Mouse (Mus musculus): Measurements from ENCODE around the gene Ncoa1.
"Not testable (repeated sequence)": the region's sequence is repeated elsewhere in the genome, so short reads cannot be mapped to it uniquely, and the experiment has no call there.

Ncoa1 gene

DNA sequence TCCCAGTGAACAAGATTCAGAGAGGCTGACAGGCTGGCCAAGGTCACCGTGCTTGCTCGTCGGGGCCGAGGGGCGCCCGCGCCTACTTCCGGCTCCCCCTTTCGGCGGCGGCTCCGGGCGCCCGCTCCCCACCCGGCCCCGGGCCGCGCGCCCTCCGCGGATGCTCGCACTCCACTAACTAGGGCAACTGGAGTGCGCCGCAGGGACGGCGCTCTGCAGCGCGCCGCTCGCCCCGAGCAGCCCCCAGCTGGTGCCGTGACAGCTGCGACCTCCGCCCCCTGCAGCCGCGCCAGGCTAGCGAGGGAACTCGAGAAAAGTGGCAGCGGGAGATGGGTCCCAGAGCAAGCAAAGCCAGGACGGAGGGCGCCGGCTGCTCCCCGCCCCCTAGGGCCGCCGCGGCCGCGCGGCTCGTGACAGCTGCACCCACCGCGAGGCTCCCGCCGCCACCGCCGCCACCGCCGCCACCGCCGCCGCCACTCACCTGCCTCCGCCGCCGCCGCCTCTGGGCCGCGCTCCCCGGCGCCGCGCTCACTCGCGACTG is 621 bp downstream of the Ncoa1 start:
- in situ Hi-C loops (cut with MboI, MseI): no loop called here

DNA sequence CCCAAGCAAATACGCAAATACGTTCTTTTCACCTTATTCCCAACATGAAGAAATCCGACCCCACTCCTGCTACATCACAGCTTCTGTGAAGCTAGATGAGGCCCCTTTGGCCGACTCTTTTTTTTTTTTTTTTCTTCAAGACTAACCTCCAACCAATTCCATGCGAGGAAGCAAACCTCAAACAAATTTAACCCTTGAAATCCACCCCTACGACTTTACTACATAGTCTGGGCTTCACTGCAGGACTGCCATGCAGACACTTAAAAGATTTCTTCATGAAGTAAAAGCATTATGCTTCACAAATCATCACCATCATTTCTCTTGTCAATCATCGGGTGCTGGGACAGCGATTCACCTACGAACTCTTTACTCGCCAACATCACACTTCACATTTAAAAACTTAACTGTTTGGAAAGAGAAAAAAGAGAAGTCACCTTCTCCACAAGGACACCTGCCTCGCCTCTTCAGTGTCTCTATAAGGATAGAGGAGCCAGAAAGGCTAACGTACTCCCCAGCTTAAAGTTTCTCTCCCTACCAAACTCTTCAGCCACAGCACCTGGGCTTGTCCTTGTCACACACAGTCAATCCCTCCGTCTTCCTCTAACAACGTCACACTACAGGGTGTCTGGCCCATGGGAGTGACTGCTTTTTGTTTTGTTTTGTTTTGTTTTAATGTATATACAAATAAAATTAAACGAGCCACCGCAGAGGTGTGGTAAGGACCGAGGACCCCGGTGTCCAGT is 1.6 kb downstream of the Ncoa1 start:
- in situ Hi-C loops (cut with MboI, MseI): no loop called here

DNA sequence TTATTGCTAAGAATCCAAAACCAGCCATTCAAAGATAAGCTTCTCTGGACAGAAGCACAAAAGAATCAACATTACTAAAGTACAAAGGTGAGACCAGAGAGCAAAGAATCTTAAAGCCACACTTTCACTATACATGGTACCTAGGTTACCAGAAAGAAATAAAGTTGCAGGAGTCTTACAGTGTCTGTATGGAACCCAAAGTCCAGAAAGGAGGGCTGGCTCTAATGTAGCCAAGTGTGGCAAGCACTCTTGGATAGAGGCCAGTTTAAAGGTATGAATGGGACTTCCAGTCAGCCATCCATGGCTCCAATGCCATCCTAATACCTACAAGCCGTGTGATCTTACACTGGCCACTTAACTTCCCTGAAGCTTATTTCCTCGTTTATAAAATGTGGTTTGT is 7.9 kb downstream of the Ncoa1 start:
- in situ Hi-C loops (cut with MboI, MseI): no loop called here

DNA sequence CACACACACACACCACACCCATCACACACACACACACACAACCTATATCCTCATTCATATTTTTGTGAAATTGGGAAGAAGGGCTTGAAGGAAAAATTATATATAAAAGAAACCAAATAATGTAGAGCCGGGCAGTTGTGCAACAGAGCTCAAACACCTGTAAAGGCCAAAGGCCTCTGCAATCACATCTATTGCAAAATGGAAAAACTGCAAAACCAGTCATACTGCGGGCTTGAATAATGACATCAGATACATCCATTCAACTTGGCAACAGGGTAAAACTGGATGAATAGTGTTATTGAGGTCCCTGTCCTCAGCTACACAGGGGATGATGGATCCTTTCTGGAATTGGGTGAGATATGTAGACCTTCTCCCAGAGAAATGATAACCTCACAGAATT is 13.3 kb downstream of the Ncoa1 start:
- in situ Hi-C loops (cut with MboI, MseI): no loop called here

DNA sequence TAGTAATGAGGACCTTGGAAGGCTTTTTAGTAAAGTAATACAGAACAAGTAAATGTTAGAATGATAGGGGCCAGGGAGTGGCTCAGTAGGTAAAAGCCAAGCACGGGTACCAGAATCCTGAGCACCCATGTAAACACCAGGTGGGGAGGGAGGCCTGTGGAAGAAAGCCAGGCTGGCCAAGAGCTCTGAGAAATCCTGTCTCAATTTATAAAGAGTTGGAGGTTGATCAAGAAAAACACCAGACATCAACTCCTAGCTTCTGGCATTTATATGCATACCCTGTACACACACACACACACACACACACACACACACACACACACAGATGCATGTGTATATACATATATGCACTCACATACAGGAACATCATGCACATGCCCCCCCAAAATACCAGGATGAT is 14.6 kb downstream of the Ncoa1 start:
- in situ Hi-C loops (cut with MboI, MseI): no loop called here

DNA sequence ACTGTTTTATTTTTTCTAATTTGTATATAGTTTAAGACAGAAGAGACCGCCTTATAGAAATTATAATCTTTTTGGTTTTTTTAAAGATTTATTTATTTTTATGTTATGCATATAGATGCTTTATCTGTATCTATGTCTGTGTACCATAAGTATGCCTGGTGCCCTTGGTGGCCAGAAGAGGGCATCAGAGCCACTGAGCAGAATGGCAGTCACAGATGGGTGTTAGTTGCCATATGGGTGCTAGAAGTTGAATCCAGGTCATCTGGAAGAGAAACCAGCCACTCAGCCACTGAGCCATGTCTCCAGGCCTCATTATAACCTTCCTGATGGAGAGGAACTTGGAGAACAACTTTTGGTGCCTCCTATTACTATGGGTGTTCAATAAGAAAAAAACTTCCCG is 16.0 kb downstream of the Ncoa1 start:
- in situ Hi-C loops (cut with MboI, MseI): no loop called here

DNA sequence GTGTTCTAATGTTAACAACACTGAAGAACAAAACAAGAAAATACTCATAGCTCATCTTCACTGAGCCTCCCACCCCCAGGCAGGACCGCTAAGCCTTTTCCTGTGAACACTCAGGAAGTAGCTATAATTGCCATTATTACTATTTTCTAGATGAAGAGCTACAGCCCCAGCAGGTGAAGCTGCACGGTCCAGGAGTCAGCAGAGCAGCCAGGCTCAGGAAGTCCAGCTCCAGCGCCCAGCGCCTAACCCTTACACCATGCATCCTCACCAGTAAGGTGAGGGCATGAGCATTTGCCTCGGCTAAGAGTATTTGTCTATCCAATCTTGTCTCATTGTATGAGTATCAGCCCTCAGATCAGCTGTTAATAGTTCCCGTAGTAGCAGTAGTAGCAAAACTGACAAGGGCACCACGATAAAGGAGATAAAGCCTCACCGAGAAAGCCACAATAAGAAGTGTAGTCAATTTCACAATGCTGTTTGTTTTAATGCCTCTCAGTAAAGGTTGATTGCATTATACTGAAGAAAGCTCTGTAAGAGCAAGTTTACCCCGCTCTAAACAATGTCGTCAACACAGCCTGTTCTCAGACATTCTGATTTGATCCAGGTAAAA is 21.9 kb downstream of the Ncoa1 start:
- in situ Hi-C loops (cut with MboI, MseI): no loop called here

DNA sequence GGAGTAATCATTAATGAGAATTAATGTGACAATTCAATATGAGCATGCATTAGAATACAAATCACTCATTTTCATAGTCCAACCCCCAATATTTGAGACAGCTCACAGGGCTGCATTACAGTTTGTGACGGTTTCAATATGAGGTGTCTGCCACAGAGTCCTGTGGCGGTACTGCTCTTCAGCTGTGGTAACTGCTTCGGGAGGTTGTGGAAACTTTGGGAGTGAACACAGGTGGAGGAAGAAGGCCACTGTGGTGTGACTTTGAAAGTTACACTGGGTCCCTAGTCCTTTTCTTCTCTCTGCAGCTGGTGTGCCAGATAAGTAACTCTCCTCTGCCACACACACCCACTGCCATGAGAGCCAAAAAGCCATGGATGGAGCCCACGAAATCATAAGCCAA is 22.7 kb downstream of the Ncoa1 start:
- in situ Hi-C loops (cut with MboI, MseI): no loop called here

DNA sequence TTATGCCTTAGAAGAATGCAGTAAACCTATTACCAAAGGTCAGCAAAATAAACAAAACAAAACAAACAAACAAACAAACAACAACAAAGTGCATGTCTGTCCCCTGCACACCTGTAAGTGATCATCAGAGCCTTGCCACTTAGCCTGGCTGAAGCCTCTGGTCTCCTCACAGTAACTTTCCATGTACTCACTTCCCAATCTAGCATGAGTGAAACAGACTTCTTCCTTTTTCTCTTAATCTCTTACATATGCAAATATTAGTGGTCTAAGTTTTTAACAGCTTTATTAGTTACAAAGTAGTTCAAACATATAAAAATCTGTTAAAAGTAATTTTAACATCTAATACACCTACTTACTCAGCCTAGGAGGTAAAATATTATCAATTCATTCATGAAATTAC is 24.7 kb downstream of the Ncoa1 start:
- in situ Hi-C loops (cut with MboI, MseI): no loop called here

DNA sequence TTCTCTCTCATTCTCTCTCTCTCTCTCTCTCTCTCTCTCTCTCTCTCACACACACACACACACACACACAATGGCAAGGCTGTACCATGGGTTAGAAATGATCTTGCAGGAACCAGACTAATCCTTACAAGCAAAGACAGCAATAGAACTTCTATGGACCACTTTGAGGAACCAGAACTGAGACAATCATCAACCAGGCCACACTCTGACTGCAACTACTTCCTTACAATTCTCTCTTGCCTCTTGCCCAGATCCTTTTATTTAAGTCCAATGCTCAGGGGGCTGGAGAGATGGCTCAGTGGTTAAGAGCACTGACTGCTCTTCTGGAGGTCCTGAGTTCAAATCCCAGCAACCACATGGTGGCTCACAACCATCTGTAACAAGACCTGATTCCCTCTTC is 26.5 kb downstream of the Ncoa1 start:
- in situ Hi-C loops (cut with MboI, MseI): not testable (repeated sequence)

DNA sequence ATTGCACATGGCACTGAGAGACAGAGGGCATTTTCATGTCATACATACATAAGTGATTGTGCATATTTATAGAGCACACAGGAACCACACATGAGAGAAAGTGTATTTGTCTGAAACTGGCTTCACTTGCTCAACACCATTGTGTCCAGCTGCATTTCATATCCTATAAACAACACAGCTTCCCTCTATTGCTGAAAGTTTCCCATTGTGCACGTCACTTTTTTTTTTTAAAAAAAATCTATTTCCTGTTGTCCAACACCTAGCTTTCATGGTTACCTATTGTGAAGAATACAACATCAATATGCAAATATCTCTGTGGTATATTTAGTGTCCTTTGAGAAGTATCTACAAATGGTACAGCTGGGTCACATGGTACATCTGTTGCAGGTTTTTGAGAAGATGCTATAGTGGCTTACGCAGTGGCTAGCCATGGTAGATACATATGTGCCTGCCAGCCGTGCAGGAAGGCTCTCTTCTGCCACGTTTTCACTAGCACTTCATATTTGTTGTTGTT is 28.8 kb downstream of the Ncoa1 start:
- in situ Hi-C loops (cut with MboI, MseI): no loop called here

DNA sequence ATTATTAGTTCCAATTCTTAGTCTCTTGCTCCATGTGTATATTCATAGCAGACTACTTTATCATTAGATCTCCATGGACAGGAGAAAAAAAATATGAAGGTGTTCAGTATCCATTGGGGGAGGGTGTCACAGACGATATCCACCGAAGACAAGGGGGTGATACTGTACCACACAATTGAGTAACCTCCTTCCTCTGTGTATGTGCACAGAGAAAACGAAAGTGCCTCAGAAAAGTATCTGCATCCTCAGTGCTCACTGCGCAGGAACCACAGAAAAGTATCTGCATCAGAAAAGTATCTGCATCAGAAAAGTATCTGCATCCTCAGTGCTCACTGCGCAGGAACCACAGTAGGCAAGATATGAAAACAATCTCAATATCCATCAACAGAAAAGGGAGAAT is 32.0 kb downstream of the Ncoa1 start:
- in situ Hi-C loops (cut with MboI, MseI): no loop called here

DNA sequence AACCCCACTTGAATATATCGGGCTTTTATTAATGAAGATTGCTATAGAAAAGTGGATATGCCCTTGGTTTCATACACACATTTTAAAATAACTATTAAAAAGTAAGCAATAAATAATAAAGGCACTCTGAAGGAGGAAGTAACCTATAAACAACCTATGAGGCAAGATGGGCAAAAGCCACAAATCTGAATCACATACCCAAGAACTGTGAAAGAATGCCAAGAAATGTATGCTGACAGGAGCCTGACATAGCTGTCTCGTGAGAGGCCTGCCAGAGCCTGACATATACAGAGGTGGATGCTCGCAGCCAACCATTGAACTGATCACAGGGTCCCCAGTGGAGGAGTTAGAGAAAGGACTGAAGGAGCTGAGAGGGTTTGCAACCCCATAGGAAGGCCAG is 35.5 kb downstream of the Ncoa1 start:
- in situ Hi-C loops (cut with MboI, MseI): no loop called here

DNA sequence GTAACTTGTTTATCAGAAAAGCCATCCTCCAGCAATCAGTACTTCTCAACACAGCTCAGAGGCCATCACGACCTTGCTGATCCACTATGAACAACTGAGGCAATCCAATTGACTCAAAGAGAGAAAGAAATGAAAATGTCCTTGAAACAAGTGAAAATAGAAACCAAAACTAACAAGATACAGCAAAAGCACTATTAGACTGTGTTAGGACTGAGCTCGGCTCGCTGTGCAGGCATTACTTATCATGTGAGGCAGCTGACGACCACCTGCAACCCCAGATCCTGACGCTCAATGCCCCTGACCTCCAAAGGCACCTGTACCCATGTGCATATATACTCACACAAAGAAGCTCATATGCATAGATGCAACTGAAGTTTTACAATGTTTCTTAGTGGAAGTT is 40.8 kb downstream of the Ncoa1 start:
- in situ Hi-C loops (cut with MboI, MseI): no loop called here

DNA sequence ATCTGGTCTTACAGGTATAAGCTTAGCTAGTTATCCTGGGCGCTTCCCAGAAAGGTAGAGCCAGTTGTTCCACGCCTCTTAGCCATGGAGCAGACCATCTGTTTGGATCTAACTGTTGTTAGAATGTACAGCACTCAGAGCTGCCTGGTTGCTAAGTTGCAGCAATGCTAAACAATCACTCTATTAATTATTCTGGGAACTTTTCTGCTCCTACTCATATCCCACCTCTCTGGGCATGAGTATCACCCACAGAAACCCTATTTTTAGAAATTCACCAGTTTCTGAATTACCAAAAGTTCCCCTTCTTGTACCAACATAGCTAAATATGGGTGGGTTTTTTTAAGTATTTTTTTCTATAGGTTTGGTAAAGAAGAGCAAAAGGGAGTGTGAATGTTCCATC is 43.4 kb downstream of the Ncoa1 start:
- in situ Hi-C loops (cut with MboI, MseI): no loop called here

DNA sequence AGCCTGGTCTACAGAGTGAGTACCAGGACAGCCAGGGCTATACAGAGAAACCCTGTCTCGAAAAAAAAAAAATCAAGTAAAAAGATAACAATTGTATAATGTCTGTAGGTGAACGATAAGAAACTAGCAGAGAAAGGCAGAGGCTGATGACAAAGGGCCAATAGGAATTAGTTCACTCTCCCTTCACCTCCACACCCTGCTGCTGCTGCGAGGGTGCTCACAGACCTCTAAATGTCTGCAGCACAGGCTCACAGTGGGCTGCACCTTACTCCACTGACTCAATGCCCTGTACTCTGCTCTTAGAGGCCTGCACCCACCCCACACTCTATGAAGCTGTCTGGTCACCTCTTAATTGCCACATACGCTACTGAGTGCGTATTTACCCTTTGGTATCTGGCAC is 45.0 kb downstream of the Ncoa1 start:
- in situ Hi-C loops (cut with MboI, MseI): no loop called here

DNA sequence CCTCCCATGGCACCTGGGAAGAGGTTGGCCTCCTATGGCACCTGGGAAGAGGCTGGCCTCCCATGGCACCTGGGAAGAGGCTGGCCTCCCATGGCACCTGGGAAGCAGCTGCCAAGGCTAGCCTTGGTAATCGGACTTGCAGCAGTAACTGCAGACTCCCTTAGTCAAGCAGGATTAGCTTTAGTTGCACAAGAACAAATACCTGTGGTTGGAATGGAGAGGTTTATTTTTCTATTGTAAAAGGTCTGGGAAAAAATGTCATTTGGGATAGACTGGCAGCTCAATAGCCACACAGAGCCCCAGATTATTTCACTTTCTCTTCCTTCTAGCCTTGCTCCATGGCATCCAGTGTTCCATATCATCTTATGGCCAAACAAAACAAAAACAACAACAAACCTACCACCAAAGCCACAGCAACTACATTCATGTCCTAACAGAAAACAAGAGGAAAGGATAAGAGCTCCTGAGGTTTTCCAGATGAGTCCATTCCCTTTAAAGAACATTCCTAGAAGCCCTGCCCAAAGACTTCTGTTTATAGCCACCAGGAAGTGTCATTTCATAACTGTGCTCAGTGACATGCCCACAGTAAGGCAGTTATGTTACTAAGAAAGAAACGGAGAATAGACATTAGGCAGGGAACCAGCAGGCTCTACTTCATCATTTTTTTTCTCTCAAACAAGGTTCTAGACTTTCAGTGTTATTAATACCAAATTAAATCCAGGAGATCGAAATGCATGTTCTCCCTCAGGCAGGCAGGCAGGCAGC is 46.7 kb downstream of the Ncoa1 start:
- in situ Hi-C loops (cut with MboI, MseI): no loop called here

DNA sequence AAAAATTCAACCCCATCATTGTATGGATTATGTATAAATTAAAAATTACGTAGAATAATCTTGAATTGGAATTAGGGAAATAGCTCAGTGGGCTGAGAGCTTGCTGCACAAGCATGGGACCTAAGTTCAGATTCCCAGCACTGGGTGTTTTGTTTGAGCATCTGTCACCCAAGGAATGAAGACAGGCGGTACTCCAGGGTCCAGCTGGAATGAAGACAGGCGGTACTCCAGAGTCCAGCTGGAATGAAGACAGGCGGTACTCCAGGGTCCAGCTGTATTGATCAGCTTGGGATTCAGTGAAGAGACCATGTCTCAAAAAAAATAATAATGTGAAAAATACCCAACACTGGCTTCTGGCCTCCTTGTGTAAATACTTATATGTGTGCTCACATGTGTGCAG is 58.2 kb downstream of the Ncoa1 start:
- in situ Hi-C loops (cut with MboI, MseI): no loop called here

DNA sequence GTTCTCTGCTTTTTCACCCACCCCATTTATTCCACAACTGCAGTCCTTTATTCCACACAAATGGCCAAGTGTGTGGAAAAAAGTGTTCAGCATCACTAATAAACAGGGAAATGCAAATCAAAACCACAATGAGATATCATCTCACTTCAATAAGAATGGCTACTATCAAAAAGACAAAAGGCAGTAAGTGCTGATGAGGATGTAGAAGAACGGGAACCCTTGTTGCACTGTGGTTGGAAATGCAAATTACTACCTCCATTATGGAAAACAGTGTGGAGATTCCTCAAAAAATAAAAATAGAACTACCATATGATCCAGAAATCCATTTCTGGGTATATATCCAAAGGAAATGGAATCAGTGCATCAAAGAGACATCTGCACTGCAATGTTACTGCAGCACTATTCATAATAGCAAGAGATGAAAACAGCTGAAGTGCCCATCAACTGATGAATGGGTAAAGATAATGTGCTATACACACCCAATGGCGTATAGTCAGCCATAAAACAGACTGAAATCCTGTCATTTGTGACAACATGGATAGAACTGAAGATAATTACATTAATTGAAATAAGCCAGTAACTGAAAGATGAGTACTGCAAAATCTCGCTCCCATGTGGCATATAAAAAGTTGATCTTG is 59.2 kb downstream of the Ncoa1 start:
- in situ Hi-C loops (cut with MboI, MseI): no loop called here

DNA sequence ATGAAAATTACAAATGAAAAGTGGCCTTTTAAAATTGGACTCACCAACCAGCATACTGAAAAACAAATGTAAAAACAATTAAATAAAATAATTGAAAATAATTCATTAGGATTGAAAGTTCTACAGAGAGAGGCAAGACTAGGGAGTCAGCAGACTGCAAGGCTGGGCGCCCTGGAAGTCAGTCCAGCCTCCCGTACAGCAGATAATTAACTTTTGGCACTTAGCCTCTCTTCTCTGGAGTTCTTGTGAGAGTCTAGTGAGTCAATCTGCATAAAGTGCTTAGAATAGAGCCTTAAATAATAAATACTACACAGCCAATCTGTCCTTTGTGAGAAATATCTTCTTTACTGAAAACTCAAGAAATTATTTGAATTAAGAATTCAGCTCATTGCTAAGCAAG is 69.9 kb downstream of the Ncoa1 start:
- in situ Hi-C loops (cut with MboI, MseI): no loop called here

DNA sequence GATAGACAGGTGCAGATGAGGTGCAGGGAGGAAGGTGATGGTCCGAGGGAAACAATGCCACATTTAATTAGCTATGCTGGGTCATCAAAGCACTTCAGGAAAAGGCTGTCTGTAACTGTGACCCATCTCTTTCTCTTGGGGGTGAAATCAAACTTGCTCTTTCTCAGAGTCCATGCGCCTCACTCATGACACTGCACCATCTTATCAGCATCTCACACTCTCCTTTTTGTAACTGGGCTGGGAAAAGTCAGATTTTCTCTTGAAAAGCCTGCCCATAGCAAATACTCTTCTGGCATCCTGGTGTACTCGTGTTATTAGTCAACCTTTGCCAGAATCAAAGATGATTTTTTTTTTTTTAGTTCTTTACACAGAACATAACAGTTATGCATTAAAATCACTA is 70.8 kb downstream of the Ncoa1 start:
- in situ Hi-C loops (cut with MboI, MseI): no loop called here

DNA sequence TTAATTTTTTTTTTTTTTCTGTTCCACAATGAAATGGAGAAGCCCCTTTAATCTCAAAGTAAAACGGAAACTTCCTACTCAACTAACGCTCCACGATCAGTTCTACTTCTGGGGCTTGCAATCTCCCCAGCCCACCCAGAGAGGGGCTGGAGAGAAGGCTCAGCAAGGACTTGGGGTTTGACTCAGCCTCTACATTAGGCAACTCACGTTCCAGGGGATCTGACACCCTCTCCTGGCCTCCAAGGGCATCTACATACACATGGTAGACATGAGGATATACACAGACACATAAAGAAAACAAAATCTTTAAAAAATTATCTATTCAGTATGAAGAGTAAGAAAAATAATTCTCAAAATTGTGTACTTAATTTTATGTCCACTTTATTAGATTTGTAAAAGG is 73.8 kb downstream of the Ncoa1 start:
- in situ Hi-C loops (cut with MboI, MseI): no loop called here
